Mouse (Mus musculus): ENCODE results near the gene Tekt5. TPM values are rescaled to one million over a fixed set of nuclear protein-coding genes. Genes with fewer than 3 reads are reported as not detected.

The Tekt5 gene
- not detected in 2 replicates for total RNA-seq (2021)
- long read RNA-seq, result 0 reads

- DNase-seq, result peak; percentile 31
Measured at GRCm38 (mm10) chr16:10394699-10395540, at the start of gene Tekt5. TSS of gene Tekt5 (minus strand) at chr16:10395490.

DNA sequence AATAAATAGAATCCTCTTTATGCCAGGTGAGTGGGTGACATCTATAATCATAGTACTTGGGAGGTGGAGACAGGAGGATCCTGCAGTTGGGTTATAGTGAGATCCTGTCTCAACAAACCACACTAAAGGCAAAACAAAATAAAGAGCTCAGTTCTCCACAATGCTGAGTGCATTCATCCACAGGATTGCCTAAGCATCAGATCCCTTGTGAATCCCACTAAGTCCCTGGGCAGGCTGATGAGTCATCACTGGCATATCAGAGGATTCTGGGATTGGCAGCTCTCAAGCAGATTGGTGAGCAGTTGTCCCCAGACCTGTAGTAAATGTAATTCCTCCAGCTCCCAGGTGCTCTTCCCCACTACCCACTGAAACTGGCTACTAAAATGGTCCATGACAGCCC is 48.4 kb upstream of the Tekt5 start:
- DNase-seq, result no peak

DNA sequence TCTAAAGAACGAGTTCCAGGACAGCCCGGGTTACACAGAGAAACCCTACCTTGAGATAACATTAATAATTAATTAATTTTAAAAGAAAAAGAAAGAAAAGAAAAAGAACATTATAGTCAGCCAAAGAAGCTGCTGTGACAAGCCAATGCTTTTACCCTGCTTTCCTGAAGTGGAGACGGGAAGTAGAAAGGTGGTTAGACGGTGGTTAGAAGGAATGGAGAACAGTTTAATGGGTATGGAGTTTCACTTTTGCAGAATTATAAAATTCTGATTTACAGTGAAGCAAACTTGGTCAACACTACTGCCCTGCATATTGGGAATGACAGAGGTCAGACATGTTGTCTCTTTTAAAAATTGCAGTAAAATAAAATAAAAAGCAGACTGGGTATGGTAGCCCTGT is 46.5 kb upstream of the Tekt5 start:
- no peak for DNase-seq

- DNase-seq, result no peak
Measured at GRCm38 (mm10) chr16:10441328-10441727, 46.0 kb upstream of the Tekt5 start.

GRCm38 (mm10) chr16:10438055-10438454 is 42.8 kb upstream of the Tekt5 start:
- DNase-seq, result no peak

DNA sequence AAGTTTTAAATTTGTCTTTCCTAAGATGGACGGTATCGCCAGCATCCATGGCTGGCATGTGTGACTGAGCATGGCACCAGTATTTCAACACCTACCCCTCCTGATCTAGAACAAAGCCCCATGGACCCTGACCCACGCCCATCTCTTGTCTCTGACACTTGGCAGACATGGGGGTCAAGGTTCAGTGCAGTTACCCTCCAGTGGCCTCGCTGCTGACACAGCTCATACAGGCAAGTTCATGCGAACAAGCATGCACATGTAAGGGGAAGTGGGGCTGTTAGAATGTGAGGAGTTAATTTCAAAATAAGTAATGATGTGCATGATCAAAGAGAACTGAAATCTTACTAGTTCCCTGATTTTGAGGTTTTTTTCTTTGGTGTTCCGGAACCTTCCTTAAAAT is 40.9 kb upstream of the Tekt5 start:
- DNase-seq, result no peak

DNA sequence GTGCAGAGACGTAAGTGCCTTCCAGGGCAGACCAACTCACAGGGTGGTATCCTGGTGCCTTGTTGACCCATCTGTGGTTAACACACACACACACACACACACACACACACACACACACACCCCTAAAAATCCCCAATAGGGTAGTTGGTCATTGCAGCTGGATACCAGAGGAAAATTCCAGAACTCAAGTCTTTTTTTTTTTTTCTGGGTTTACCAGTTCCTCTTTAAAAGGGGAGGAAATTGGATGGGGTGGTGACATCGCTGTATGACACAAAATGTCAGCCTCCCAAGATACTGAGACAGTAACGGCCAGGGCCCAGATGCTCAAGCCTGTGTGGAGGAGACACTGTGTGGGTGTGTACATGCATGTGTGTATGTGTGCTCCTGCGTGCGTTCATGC is 38.1 kb upstream of the Tekt5 start:
- no peak for DNase-seq

GRCm38 (mm10) chr16:10432387-10432786 is 37.1 kb upstream of the Tekt5 start:
- DNase-seq, result no peak

DNA sequence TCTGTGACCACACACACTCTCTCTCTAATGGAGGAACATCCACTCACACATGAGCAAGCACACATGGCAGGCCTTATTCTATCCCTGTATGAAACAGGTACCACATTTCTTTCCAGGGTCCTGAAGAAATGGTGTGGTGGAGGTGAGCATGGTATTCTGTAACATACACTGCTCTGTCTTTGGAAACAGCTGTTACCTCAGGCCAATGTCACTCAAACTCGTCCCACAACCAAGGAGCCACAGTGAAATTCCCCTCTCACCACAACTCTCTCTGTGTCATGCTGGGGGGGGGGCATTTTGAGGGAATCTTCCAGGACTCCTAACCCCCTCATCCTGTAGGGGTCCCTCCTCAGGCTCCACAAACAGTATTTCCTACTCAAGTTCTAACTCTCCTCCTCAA is 36.6 kb upstream of the Tekt5 start:
- DNase-seq, result no peak

DNA sequence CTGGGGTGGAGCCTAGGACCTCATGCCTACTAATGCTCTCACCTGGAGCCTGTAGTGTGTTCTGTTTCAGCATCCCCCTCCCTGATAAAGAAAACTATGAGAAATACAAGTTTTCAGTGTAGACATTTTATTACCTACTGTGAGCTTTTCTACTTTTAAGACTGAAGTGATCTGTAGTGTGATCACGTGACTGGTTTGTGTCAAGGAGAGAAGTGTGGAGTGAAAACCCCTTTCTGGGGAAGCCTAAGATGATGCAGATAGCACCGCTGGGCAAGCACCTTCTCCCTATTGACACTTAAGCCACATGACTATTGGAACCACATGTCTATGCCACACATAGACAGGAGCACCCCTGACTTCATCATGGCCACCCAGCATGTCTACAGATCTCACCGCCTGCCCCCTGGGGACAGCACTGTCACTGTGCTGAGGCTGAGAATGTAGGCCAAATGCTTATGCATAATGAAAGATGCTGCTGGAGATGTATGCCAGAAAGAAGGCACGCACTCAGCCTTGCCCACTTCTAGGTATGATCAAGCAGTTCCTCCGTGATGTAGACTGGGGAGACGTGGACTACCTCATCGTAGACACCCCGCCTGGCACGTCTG is 25.3 kb upstream of the Tekt5 start:
- no peak for DNase-seq

GRCm38 (mm10) chr16:10417723-10418259 is 22.5 kb upstream of the Tekt5 start:
- no peak for DNase-seq

DNA sequence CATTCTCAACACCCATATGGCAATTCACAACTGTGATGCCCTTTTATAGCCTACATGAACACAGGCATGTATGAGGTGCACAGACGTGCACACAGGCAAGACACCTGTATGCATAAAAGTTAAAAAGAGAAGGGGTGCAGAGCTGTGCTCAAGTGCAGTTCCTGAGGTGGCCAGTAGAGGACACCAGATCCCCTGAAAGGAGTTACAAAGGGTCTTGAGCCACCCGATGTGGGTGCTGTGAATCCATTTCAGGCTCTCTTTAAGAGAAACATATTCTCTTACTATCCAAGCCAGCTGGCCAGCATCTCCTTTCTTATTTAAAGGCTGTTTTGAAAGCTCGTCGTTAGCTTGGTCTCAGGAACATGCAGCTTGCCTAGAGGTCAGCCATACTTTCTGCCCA is 21.6 kb upstream of the Tekt5 start:
- no peak for DNase-seq

DNA sequence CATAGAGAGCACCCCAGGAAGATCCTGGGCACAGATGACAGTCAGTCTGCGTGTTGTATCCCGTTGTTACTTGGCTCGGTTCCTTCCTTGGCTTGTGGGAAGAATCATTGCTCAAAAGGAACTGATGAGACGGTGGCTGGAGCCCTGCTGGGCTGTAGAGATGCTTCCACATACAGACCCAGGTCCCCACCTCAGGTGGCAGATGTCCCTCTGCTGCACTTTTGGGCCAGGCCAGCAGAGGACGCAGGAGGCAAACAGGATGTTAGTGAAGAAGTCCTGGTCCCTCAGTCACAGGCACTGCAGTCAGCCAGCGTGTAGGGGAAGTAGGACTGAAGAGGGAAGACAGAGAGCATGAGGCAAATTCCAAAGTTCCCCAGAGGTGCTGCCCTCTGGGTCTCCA is 20.7 kb upstream of the Tekt5 start:
- DNase-seq, result peak; percentile 13

GRCm38 (mm10) chr16:10411764-10412746 is 16.8 kb upstream of the Tekt5 start, which contains the start of gene Nubp1:
TSS of gene Nubp1 (plus strand) at chr16:10411948.
- peak; percentile 93 for DNase-seq

DNA sequence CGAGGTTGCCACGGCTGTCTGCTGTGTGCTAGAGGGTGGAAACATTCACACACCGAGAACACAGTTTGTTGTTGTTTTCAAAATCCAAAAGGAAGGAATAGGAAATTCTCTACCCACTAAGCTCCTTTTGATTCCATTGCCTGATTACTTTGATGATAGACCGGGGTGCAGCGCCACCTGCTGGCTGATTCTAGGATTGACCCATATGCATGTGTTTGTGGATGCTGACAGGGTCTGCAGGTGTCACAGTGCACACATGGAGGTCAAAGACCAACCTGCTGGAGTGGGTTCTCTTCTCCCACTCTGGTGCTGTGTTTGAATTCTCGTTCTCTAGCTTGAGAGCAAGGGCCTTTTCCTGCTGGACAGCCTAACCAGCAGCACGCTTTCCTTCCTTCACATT is 3.9 kb upstream of the Tekt5 start:
- peak; percentile 83 for DNase-seq

- no peak for DNase-seq
Measured at GRCm38 (mm10) chr16:10398755-10399154, 3.5 kb upstream of the Tekt5 start.

GRCm38 (mm10) chr16:10392587-10392986 is 2.7 kb downstream of the Tekt5 start:
- DNase-seq, result no peak

DNA sequence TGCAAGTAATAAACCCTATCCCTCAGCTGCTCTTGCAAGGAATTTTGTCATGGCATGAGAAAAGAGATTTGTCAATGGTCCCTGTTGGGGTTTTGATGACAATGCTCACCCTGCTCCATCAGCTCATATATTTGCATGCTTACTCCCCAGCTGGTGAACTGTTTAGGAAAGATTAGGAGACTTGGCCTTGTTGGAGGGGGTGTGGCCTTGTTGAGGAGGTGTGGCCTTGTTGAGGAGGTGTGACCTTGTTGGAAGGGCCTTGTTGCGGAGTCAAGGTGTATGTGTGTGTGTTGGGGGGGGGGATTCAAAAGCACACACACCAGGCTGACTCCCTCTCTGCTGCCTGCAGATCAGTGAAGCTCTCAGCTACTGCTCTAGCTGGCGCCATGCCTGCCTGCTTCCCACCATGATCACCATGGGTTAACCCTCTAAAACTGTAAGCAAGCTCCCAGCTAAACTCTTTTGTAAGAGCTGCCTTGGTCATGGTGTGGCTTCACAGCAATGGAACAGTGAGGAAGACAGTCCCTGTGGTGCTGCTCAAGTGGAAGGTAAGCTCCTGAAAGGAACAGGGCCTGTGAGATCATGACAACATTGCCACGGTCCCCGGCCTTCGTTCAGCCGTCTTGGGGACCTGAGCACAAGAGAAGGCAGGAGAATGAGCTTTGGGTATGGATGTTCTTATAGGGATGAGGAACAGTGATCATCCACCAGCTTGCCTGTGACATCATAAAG is 6.5 kb downstream of the Tekt5 start:
- DNase-seq, result no peak

DNA sequence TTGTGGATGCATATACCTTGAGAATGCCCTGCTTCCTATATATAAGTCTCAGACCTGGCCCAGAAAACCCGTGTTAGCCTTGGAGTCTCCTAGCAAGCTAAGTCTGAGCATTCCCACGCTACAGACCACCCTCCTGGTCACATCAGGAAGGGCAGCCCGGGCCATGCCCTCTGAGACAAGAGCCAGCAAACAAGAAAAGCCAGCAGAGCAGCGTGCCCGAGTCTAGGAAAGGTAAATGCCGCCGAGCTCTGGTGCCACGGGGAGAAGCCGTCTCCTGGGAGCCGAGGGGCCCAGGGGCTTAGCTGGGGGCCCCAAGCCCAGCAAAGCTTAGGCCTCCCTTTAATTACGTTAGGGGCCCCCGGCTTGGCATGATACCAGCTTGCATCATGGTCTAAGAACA is 10.0 kb downstream of the Tekt5 start:
- DNase-seq, result no peak

GRCm38 (mm10) chr16:10384544-10384943 is 10.7 kb downstream of the Tekt5 start:
- DNase-seq, result no peak

- peak; percentile 9 for DNase-seq
Measured at GRCm38 (mm10) chr16:10384060-10384497, 11.2 kb downstream of the Tekt5 start.

- no peak for DNase-seq
Measured at GRCm38 (mm10) chr16:10379531-10379930, 15.8 kb downstream of the Tekt5 start.

All from adrenal gland, postnatal 25 days (tissue).